Mouse (Mus musculus): ENCODE data around the gene Olfr593. TPM values are rescaled to one million over a fixed set of nuclear protein-coding genes. Genes with fewer than 3 reads are reported as not detected.
"Not testable (repeated sequence)": the region's sequence is repeated elsewhere in the genome, so short reads cannot be mapped to it uniquely, and the experiment has no call there.

Olfr593 gene
- polyA plus RNA-seq (2012; rRNA removed) = not detected in 2 replicates

GRCm38 (mm10) chr7:103211562-103211961 lies at the start of gene Olfr593:
TSS of gene Olfr593 (plus strand) at chr7:103211862.
- no peak for DNase-seq (ENCODE audit: low read depth)

DNA sequence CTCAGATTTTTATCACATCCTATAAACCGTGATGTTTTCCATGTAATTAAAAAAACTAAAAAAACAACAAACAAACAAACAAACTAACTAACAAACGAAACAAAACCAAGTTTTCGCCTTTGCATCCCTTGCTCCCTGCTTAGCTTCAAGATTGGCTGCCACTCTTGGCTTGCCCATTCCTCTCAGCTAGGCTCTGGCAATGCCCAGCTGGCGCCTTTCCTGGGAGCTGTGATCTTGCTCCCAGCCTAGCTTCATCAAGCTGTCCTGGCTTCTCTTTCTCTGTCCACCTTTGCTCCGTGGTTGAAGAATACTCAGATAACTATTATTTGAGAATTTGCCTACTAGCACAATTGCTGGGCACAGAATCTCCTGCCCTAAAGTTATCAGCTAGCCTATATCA lies 42.0 kb upstream of the Olfr593 start:
- DNase-seq (ENCODE audit: low read depth) = no peak

DNA sequence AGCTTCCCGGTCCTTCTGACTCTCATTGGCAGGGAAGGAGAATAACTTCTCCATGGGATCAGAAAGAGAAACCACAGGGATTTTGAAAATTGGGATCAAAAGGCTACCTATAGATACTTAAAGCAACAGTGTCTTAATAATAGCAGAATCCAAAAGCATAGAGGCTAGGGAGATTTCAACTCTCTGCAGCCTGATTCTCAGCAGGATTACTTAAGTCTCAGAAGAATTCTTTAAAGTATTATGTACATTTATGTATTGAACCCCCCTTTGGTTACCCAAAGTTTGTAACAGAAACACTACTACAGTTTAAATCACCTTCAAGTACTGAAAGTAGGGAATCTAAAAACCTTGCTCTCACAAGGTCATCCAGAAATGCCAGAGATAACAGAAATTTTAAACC lies 33.4 kb upstream of the Olfr593 start, which contains the start of gene Olfr591:
TSS of gene Olfr591 (minus strand) at position 101 of the 400 bp plus-strand sequence.
- DNase-seq (ENCODE audit: low read depth) = no peak

- not testable (repeated sequence) for DNase-seq (ENCODE audit: low read depth)
These were observed 27.2 kb upstream of the Olfr593 start, which contains the start of gene Olfr592 for GRCm38 (mm10) chr7:103184503-103184902. TSS of gene Olfr592 (plus strand) at chr7:103184803.

GRCm38 (mm10) chr7:103212050-103212449 lies 388 bp downstream of the Olfr593 start:
- DNase-seq (ENCODE audit: low read depth) = not testable (repeated sequence)

GRCm38 (mm10) chr7:103216696-103217095 lies 5.0 kb downstream of the Olfr593 start, which contains the start of gene Olfr594:
TSS of gene Olfr594 (plus strand) at chr7:103216996.
- DNase-seq (ENCODE audit: low read depth) = no peak

- DNase-seq (ENCODE audit: low read depth) = not testable (repeated sequence)
These were observed 40.7 kb downstream of the Olfr593 start, which contains the start of gene Usp17ld for GRCm38 (mm10) chr7:103252405-103252804. TSS of gene Usp17ld (minus strand) at chr7:103252505.

Other genes with a start within 250 kb of the Olfr593 start
- not detected in 2 replicates for gene Olfr576, start 249.2 kb upstream of the Olfr593 start, polyA plus RNA-seq (2012; rRNA removed)
- not detected in 2 replicates for gene Olfr577, start 235.9 kb upstream of the Olfr593 start, polyA plus RNA-seq (2012; rRNA removed)
- gene Olfr578, start 222.5 kb upstream of the Olfr593 start, polyA plus RNA-seq (2012; rRNA removed) = not detected in 2 replicates
- gene Olfr582, start 173.8 kb upstream of the Olfr593 start, polyA plus RNA-seq (2012; rRNA removed) = not detected in 2 replicates
- not detected in 2 replicates for gene Olfr583, start 160.6 kb upstream of the Olfr593 start, polyA plus RNA-seq (2012; rRNA removed)
- gene Olfr584, start 130.0 kb upstream of the Olfr593 start, polyA plus RNA-seq (2012; rRNA removed) = not detected in 2 replicates
- not detected in 2 replicates for gene Olfr585, start 114.1 kb upstream of the Olfr593 start, polyA plus RNA-seq (2012; rRNA removed)
- gene Olfr586, start 86.2 kb upstream of the Olfr593 start, polyA plus RNA-seq (2012; rRNA removed) = not detected in 2 replicates
- not detected in 2 replicates for gene Olfr588-ps1, start 71.0 kb upstream of the Olfr593 start, polyA plus RNA-seq (2012; rRNA removed)
- gene Olfr589, start 55.5 kb upstream of the Olfr593 start, polyA plus RNA-seq (2012; rRNA removed) = not detected in 2 replicates
- gene Olfr591, start 33.5 kb upstream of the Olfr593 start, polyA plus RNA-seq (2012; rRNA removed) = not detected in 2 replicates
- not detected in 2 replicates for gene Olfr592, start 27.1 kb upstream of the Olfr593 start, polyA plus RNA-seq (2012; rRNA removed)
- gene Olfr594, start 5.1 kb downstream of the Olfr593 start, polyA plus RNA-seq (2012; rRNA removed) = not detected in 2 replicates
- gene Usp17ld, start 40.6 kb downstream of the Olfr593 start, polyA plus RNA-seq (2012; rRNA removed) = not detected in 2 replicates
- gene Olfr596, start 93.8 kb downstream of the Olfr593 start, polyA plus RNA-seq (2012; rRNA removed) = not detected in 2 replicates
- not detected in 2 replicates for gene Olfr597, start 104.5 kb downstream of the Olfr593 start, polyA plus RNA-seq (2012; rRNA removed)
- not detected in 2 replicates for gene Olfr598, start 111.7 kb downstream of the Olfr593 start, polyA plus RNA-seq (2012; rRNA removed)
- gene Olfr599, start 124.1 kb downstream of the Olfr593 start, polyA plus RNA-seq (2012; rRNA removed) = not detected in 2 replicates
- gene Olfr600, start 137.8 kb downstream of the Olfr593 start, polyA plus RNA-seq (2012; rRNA removed) = not detected in 2 replicates
- gene Olfr601, start 150.8 kb downstream of the Olfr593 start, polyA plus RNA-seq (2012; rRNA removed) = not detected in 2 replicates
- not detected in 2 replicates for gene Olfr603, start 174.3 kb downstream of the Olfr593 start, polyA plus RNA-seq (2012; rRNA removed)
- gene Usp17lc, start 203.2 kb downstream of the Olfr593 start, polyA plus RNA-seq (2012; rRNA removed) = not detected in 2 replicates
- not detected in 2 replicates for gene Olfr605, start 233.6 kb downstream of the Olfr593 start, polyA plus RNA-seq (2012; rRNA removed)
- not detected in 2 replicates for gene Olfr606, start 237.2 kb downstream of the Olfr593 start, polyA plus RNA-seq (2012; rRNA removed)

All from gonadal fat pad, adult 2 months (tissue).